Mouse (Mus musculus) thymus, adult 2 months (tissue): ENCODE data around the gene Cabp2. TPM values are rescaled to one million over a fixed set of nuclear protein-coding genes. Genes with fewer than 3 reads are reported as not detected.
A peak's percentile ranks its signal among the peaks of the same experiment; 100 is the strongest.
"Not testable (repeated sequence)": the region's sequence is repeated elsewhere in the genome, so short reads cannot be mapped to it uniquely, and the experiment has no call there.

Experiments
- DNase-seq: peaks from one replicate; pipeline ENCODE4 v3.0.0; 2021
- H3K27ac ChIP-seq: fragments of 200-500 bp; 2 replicates; pipeline ENCODE4 v1.5.1; 2012; ENCODE audit warnings: low read length, control low read depth; ENCODE audit not compliant: control insufficient read depth, insufficient read depth
- H3K27me3 ChIP-seq: fragments of 200-500 bp; 2 replicates; pipeline ENCODE4 v1.6.1; 2012; ENCODE audit warnings: mild to moderate bottlenecking, low read length, moderate library complexity, mixed read lengths; ENCODE audit not compliant: control insufficient read depth, insufficient read depth
- H3K36me3 ChIP-seq: fragments of 200-500 bp; 2 replicates; pipeline ENCODE4 v1.6.1; 2012; ENCODE audit warnings: mild to moderate bottlenecking, low read length, moderate library complexity; ENCODE audit not compliant: control insufficient read depth, insufficient read depth
- H3K4me1 ChIP-seq: fragments of 200-500 bp; replicated peaks from 2 replicates; pipeline ENCODE4 v1.6.1; 2012; ENCODE audit warnings: low read length; ENCODE audit not compliant: control insufficient read depth, insufficient read depth
- H3K4me3 ChIP-seq: fragments of 200-500 bp; 2 replicates; pipeline ENCODE4 v1.5.1; 2012; ENCODE audit warnings: mild to moderate bottlenecking, low read length, control low read depth, moderate library complexity; ENCODE audit not compliant: control insufficient read depth, insufficient read depth
- CTCF ChIP-seq: fragments of 200-500 bp; IDR thresholded peaks from 2 replicates; pipeline ENCODE4 v1.5.1; 2012; ENCODE audit warnings: mild to moderate bottlenecking, control low read depth, low read length, moderate library complexity, borderline replicate concordance; ENCODE audit not compliant: control insufficient read depth, poor library complexity, insufficient read depth; ENCODE audit errors: extremely low read depth
- POLR2A ChIP-seq: fragments of 200-500 bp; IDR thresholded peaks from 2 replicates; pipeline ENCODE4 v1.6.1; 2012; ENCODE audit warnings: mild to moderate bottlenecking, low read length, control low read depth, moderate library complexity; ENCODE audit not compliant: control insufficient read depth, poor library complexity, insufficient read depth; ENCODE audit errors: extremely low read depth
- whole genome bisulfite sequencing: fragments of 180-500 bp; shearing (Covaris S2); methylation state at CpG from one replicate; pipeline ENCODE4 v1.1.7; 2018; 5-methylcytosine and 5-hydroxymethylcytosine counted together
- polyA plus RNA-seq: library from polyadenylated mRNA; depleted of rRNA; stranded (reverse); fragments of >200 nt; gene quantifications from 2 replicates; pipeline ENCODE4 v1.2.3, GENCODE M21; 2012

The Cabp2 gene
- polyA plus RNA-seq, 1 experiment, result 0.42 TPM

DNA sequence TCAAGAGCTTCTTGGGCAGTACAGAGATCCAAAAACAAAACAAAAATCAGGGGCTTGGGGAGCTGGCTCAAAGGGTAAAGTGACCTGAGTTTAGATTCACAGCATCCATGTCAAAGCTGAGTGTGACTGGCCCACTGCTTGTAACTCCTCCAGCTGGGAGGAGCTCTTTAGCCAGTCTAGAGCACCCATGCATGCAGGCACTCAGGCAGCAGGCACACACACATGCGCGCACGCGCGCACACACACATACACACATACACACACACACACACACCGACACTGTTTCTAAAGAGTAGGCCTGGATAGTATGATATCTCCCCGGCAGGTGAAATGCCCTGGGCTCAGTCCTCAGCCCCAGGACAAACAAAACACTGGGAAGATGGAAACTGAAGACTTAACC, 35.6 kb downstream of the Cabp2 start:
- Histone ChIP-seq H3K4me1 (peaks cover 58% of the 10 kb centered on the region), H3K27me3 (no peaks in the 10 kb centered on the region), H3K36me3 (peaks cover 29% of the 10 kb centered on the region), H3K27ac (no peak overlapping the region), H3K4me3 (no peak overlapping the region)
- TF ChIP-seq POLR2A (no peak), CTCF (no peak)
- DNase-seq, result no peak
- WGBS, result 98% methylated on average over 7 of the region's 7 CpGs

DNA sequence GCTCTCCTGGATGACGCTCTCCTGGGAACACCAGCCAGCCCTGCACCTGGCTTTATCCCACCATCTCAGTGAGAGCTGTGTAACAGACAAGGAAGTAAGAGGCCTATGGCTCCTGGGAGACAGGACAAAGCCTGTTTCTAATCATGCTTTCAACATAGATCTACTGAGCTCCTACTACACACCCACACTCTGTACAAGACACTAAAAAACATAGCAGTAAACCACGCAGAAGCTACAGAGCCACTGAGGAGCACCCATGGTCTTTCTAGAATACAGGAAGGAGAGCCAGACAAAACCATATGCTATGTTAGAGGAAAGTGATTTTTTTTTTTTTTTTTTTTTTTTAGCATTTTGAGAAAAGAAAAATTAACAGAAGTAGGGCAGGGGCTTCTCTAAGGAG, 37.0 kb downstream of the Cabp2 start:
- Histone ChIP-seq H3K27me3 (no peaks in the 10 kb centered on the region), H3K36me3 (peaks cover 19% of the 10 kb centered on the region), H3K4me3 (no peak overlapping the region), H3K27ac (peak overlapping the region; percentile 70), H3K4me1 (peaks cover 48% of the 10 kb centered on the region)
- no peak for TF ChIP-seq CTCF
- no peak for TF ChIP-seq POLR2A
- 66% methylated on average over 2 of the region's 2 CpGs for WGBS
- DNase-seq, result no peak

DNA sequence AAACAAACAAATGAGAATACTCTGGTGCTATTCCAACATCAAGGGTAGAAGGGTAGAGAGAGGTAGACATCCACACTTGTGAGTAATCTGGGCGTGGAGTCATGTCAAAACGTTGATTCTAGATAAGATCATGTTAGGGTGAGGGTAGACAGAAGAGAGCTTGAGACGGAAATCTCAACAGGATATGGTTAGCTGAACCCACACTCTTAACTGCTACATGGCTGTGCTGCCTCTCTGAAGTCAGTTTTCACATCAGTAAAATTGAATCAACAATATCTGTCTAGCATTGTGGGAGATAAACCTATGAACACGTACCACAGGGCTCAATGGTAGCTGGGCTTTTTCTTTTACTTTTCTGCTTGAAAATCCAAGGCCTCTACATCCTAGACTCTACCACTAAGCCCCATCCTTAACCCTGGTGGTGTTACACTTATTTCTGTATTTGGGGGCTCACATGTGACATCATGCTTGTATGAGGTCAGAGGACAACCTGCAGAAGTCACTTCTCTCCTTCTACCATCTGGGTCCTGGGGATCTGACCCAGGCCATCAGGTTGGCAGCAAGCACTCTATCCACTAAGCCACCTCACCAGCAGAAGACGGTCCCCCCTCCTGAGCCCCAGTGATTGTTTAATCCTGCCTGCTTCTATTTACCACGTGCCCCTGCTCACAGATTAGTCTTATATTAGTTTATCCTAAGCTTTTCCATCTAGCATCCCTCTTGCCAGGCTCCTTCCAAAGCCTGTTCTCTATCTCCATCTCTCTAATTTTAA, 38.5 kb downstream of the Cabp2 start:
- DNase-seq, result peak; percentile 47
- WGBS, result 15% methylated on average over 6 of the region's 6 CpGs
- Histone ChIP-seq H3K27ac (peak overlapping the region; percentile 86), H3K4me3 (no peak overlapping the region; the same call in 1 of the 2 replicates), H3K4me1 (peaks cover 33% of the 10 kb centered on the region), H3K27me3 (no peaks in the 10 kb centered on the region), H3K36me3 (peaks cover 15% of the 10 kb centered on the region)
- TF ChIP-seq POLR2A, result no peak
- no peak for TF ChIP-seq CTCF

DNA sequence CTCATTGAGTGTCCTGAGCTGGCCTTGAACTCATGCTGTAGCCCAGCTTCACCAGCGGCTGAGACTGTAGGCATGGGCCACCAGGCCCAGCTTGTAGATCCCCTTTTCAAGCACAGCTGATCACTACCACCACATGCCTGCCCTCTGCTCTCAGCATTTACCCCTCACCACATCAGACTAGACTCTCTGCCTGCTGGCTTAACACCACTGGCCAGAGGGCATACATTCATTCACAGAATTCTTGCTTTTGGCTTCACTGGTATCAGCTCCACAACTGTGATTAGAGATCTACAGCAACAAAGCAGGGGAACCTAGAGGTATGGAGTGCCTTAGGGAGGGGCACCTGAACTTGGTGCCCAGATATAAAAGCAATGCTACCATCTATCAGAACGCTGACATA, 39.1 kb downstream of the Cabp2 start:
- peaks cover 36% of the 10 kb centered on the region for H3K4me1 ChIP-seq
- peak overlapping the region; percentile 86 for H3K27ac ChIP-seq
- whole genome bisulfite sequencing, result 62% methylated on average over 2 of the region's 2 CpGs
- no peak overlapping the region; the same call in 1 of the 2 replicates for H3K4me3 ChIP-seq
- no peaks in the 10 kb centered on the region for H3K27me3 ChIP-seq
- no peak for DNase-seq
- peaks cover 9% of the 10 kb centered on the region; the same call in 1 of the 2 replicates for H3K36me3 ChIP-seq
- TF ChIP-seq POLR2A (no peak), CTCF (no peak)

DNA sequence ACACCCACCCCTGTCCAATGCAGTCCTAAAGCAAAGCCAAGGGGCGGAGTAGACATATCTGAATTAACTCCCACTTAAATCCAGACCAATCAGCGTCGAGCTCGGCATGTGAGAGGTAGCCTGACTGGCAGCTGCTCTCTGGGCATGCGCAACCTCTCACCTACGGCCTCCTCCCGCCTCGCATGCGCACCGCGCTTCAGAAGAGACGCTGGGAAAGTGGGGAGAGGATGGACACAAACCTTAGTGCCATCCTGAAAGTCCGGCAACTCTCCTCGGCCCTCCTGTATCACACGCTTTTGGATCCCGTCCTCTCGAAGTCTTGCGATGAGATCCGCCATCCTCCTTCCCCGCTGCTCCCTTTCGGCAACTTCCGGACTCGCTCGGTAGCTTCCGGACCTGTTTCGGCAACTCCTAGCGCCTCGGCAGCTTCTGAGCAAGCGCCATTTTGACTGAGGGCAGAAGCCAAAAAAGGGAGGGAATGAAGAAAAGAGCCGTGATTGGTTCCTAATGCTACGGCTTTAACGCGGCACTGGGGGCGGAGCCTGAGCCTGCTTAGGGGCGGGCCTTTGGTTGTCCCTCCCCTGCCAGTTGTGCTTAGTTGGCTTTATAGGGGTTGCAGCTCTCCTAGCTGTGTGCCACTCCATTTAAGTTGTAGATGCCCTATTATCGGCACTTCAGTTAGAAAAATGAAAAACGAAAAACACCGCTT, 39.9 kb downstream of the Cabp2 start:
- peak overlapping the region; percentile 70 for H3K4me3 ChIP-seq
- H3K27ac ChIP-seq, result peak overlapping the region; percentile 70
- no peaks in the 10 kb centered on the region for H3K27me3 ChIP-seq
- peaks cover 37% of the 10 kb centered on the region for H3K4me1 ChIP-seq
- DNase-seq, result peak; percentile 100
- WGBS, result 2% methylated on average over 38 of the region's 38 CpGs
- peaks cover 6% of the 10 kb centered on the region; the same call in 1 of the 2 replicates for H3K36me3 ChIP-seq
- TF ChIP-seq CTCF, result peak; percentile 63; the same call in 1 of the 2 replicates
- TF ChIP-seq POLR2A, result no peak; the same call in 1 of the 2 replicates

DNA sequence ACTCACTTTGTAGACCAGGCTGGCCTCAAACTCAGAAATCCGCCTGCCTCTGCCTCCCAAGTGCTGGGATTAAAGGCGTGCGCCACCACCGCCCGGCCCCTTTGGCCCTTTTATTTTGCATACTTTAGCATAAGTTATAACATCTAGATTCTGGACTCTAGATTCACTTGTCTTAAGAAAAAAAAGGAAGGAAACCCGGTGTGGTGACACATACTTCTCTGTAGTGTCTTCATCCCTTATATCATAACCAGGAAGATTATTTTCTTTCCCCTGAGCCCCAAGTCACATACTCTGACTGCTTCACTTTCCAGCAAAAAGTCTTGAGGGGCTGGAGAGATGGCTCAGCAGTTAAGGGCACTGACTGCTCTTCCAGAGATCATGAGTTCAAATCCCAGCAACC, 40.5 kb downstream of the Cabp2 start:
- DNase-seq, H3K4me3 ChIP-seq, H3K27me3 ChIP-seq, H3K27ac ChIP-seq, H3K36me3 ChIP-seq: not testable (repeated sequence)
- peaks cover 39% of the 10 kb centered on the region for H3K4me1 ChIP-seq
- 34% methylated on average over 6 of the region's 6 CpGs for WGBS
